Mouse (Mus musculus): ENCODE data around the gene Rhox2g.
"Not testable (repeated sequence)": the region's sequence is repeated elsewhere in the genome, so short reads cannot be mapped to it uniquely, and the experiment has no call there.

- not testable (repeated sequence) for TF ChIP-seq CTCF, EP300 (IDR thresholded peaks at IDR 0.05; ENCODE audit: low read depth)
Measured at GRCm38 (mm10) chrX:37628512-37628911, 14.8 kb downstream of the Rhox2g start, which contains the start of gene Rhox3g.

Data from heart, postnatal 0 days (tissue).